Mouse (Mus musculus) ES-CJ7 (cell line): ENCODE data around the gene Myom1.

Experiments
- DNase-seq: peaks from one replicate; pipeline ENCODE4 v3.0.0; 2011; ENCODE audit warnings: low read depth, low spot score

The Myom1 gene

DNA sequence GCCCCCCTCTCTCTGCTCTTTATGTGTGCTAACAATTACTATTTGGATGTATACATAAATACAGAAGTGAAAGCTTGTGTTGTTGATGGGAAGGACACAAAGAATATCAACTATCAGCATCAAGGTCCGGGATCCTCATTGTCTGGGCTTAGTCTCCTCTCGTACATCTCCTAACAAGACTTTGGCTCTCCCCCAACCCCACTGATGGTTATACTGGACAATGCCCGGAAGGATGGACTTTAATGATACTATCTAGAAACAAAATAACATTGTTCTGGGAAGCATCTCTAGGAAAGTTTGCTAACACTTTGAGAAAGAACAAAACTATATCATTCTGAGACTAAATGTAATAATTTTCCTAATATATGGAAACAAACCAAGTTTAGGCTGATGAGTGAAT lies 96.2 kb downstream of the Myom1 start:
- DNase-seq = no peak

DNA sequence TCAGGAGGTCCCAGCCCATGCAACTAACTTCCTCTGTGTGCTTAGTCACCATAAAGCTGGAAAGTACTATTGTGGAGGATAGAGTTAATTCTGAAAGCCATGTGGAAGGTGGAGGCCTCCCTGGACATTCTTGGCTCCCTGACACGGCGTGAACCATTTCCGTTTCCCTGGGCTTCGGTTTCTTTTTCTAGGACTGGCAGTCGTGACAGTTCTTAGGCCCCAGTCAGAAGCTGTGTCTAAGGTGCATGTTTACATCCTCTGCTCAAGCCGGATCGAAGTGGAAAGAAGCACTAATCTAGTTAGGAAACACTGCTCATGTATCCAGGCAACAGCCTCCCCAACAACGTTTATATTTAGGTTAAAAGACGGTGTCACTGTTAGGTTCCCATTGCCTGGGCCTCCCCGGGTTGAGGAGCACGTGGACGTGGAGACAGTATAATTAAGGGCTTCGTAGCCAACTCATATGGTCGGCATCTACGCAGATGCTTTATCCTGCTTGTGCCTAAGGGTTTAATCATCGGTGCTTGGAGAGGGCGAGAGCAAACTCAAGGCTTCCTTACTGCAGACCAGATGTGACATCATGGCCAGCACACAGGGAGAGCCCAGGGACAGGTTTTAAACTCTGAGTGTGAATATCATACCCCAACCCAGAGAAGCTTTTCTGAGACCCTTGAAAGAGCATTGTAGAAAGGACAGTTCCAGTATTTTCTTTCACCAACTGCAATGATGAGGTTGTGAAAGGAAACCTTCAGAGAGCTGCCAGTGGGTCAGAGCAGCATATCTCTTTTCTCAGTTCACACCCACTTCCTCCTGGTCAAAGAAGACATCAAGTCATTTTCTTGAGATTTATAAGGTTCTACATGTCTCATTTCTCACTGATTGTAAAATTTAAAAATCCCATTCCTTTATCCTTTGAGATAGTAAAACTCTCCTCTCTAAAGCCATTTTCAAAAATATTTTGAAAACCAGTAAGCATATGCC lies 100.4 kb downstream of the Myom1 start:
- no peak for DNase-seq

DNA sequence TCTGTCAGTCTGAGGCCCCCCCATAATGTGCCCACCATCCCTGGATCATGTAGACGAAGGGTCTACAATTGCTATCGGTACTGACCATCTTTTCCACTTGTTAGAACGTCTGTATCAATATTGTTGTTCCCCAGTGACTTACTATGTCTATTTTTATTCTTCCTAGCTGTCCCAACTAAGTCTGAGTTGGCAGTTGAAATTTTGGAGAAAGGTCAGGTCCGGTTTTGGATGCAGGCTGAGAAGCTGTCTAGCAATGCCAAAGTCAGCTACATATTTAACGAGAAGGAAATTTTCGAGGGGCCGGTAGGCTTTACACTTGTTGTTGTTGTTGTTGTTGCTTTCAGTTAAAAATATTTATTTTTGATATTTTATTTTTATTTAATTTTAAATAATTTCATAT lies 102.9 kb downstream of the Myom1 start:
- no peak for DNase-seq

DNA sequence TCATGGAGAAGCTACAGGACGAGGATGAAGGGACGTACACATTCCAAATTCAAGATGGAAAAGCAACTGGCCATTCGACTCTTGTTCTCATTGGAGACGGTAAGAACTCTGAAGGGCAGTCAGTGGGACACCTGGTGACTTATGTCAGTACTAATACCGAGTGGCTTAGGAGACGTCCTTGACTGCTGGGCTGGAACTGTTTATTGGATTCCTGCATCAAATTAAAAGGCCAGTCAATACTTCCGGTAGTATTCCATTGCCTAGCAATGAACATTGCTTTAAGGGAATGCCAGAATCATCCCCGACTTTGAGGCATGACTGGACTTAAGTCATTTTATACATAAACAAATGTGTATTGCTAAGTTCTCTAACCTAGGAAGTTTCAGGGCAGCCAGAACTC lies 103.8 kb downstream of the Myom1 start:
- no peak for DNase-seq

DNA sequence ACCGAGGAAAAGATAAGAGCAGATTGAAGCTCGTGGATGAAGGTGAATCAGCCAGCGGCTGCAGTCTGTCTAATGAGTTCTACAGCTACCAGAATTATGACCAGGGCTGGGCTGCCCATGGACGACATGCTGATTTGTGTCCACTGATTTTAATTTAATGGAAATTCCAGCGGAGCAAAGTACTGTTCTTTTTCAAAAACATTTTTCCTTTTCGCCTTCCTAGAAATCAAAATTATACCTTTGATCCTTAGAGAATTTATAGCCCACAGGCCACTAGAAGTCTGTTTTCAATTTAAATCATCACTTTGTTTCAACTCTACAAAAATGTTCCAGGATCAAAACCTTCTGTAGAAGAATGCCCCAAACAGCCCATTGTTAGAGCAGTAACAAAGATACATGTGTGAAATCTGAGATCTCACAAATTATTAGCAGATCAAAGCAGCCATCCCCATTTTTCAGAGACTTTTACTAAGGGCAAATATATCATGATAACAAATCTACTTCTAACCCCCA lies 108.4 kb downstream of the Myom1 start:
- DNase-seq = no peak

DNA sequence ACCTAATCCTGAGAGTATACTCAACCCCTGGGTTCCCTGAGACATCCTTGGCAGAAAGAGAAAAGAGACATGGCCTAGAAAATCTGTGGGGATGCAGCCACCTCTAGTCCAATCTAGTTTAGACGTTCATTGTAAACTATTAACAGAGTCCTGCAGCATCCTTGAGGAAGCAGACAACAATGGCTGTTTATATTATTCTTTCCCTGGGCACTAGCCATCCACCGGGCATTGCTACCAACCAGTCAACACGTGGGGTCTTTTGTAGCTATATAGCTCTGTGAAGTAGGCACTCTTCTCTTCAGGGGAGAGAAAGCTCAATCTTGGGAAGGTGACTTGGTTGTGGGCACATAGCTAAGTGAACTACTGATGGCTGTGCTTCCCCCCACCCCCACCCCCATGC lies 110.3 kb downstream of the Myom1 start:
- DNase-seq = no peak

DNA sequence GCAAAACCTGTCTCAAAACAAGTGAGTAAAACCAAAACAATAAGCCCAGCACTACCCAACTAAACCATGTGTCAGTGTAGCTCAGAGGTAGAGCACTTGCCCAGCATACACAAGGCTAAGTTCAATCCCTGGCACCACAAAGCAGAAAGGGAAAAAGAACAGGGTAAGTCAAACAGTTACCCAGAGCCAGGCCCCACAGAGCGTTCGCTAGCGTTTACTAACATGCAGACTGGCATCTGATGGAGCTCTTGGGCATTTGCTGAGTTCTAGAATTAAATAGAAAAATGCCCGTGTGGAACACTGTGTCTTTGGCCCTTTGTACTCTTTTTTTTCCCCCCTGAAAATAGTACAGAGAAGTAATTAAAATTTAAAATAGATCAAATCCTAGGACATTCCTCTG lies 111.8 kb downstream of the Myom1 start:
- DNase-seq = no peak

DNA sequence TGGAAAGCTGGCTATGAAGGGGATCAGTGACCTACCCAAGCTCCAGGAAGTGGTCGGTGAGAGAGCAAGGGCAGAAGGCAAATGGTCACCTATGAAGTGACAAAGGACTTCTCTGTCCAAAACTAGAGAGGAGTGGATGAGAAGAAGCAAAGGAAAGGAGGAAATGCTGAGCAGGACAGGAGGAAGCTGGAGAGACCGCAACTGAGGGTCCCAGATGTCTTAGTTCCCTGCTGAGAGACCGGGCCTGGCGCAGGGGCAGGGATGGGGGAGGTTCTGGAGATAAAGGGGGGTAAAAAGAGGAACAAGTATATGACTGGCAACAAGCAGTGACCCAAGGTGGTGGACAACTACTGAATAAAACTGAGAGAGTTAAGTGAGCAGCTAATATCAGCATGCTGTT lies 115.5 kb downstream of the Myom1 start:
- no peak for DNase-seq

DNA sequence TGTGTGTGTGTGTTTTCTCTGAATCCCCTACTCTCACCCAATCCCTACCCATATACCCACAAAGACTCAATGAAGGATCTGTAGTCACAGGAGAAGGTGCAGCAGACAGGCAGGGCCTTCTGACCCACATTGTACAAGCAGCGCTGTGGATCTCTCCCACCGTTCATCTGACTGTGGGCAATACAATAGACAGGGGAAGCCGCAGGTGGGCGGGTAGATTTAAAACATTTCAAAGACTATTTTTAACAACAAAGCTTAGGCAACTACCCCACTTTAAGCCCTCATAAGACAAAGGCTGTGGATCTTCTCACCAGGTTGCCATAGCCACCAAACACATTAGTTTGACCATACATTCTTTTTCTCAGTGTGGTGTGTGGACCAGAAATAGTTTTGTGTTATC lies 116.2 kb downstream of the Myom1 start:
- peak; percentile 59 for DNase-seq

DNA sequence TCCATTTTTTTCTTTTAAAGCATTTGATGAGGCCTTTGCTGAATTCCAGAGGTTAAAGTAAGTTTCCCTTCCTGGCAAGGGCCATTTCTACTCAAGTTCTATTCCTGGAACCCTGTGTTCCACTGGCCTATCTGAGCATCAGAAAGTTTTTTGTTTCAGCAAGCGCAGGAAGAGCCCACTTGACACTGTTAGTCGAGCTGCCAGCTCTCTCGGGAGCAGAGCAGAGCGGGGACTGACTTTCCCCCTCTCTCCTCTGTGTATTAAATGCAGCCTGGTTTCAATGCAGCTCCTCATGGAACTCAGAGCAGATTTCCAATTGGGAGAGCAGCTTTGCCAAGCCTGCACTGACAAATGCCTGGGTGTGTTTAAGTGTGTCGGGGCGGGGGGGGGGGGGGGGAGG lies 118.2 kb downstream of the Myom1 start:
- no peak for DNase-seq

DNA sequence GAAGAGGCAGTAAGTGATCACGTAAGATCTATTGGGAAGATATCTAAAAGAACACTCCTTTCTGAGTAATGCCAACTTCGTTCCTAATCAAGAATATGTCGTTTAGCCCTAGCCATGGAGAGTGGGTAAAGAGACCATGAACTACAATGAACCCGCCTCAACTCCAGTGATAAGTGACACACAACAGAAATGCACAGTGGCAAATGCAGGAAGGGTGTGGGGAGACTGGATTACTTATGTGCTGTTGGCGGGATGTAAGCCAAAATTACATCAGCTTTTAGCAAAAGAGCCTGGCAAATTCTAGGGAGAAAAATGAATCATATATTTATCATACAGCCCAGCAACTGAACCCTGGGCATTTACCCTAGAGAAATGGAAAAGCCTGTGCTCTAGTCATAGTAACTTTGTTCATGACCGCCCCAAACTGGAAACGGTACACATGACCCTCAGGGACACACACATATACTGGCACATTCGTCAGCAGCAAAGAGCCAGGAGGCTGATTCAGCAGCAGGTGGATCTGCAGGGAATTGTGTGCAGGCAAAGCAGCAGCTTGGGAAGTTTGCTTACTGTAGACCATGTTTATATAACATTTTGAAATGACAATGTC lies 121.7 kb downstream of the Myom1 start:
- no peak for DNase-seq

DNA sequence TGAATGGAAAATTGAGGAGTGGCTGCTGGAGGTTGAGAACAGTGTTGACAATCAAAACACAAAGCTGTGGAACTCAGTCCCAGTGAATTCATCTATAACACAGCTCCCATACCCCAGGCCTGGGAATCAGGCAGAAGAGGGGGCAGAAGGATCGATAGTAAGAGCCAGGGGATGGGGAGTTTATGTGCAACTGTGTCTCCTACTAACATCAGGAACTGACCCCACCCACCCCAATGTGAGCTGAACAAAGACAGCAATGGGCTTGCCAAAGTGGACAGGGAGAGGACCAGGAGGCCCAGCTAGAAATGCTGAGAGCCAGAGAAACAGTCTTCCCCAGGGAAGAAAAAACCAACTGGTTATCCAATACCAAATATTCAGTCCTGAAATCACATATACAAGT lies 122.2 kb downstream of the Myom1 start:
- DNase-seq = no peak

DNA sequence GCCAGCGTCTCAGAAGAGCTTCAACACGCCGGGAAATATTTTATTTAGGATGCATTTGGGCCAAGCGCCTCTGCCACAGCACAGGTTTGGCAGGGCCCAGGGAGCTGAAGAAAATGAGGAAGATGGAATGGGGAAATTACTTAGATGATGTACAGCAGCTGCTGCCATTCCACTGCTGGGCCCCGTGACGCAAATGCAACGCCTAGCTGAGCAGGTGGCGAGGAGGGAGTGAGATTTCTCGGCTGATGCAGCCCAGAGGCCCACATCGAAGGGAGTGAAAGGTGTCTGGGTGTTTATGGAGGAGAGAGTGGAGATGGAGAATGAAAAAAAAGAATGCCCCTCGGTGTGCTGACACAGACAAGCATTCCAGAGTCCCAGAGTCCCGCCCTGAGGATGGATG lies 123.1 kb downstream of the Myom1 start:
- no peak for DNase-seq

DNA sequence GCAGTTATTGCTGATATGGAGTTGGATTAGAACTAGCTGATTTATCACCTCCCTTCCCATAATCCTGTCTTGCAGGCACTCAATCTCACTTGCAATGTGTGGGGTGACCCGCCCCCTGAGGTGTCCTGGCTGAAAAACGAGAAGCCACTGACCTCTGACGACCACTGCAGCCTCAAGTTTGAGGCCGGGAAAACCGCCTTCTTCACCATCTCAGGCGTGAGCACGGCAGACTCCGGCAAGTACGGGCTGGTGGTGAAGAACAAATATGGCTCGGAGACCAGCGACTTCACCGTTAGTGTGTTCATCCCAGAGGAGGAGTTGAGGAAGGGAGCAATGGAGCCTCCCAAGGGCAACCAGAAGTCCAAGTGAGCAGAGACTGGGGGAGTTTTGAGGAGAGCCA lies 123.6 kb downstream of the Myom1 start:
- no peak for DNase-seq

DNA sequence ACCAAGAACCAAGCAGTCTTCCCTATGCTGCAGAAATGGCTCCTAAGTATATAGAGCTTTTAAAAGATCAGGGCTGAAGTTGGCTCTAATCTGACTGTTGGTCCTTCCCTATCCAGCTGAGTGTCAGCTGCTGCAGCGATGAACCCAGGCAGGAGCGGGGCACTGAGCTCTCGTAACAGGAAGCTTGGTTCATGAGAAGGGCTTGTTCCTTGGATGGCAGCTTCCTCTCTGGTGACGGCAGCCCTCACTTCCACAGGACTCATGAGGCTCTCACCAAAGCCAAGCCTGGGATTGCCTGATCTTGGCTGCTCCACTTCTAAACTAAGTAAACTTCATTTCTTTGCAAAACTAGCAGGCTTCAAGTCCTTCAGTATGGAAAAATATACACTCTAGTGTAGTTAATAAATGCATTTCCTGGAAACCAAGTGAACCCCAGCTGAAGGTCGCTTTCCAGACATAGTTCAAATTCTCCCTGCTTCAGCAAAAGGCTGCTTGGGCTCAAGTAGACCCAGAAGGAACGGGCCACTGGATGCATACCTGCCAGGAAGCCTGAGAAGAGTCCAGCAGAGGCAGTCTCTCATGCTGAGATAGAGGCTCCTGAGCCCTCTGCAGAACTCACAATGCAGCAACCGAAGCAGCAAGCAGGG lies 125.2 kb downstream of the Myom1 start:
- no peak for DNase-seq

DNA sequence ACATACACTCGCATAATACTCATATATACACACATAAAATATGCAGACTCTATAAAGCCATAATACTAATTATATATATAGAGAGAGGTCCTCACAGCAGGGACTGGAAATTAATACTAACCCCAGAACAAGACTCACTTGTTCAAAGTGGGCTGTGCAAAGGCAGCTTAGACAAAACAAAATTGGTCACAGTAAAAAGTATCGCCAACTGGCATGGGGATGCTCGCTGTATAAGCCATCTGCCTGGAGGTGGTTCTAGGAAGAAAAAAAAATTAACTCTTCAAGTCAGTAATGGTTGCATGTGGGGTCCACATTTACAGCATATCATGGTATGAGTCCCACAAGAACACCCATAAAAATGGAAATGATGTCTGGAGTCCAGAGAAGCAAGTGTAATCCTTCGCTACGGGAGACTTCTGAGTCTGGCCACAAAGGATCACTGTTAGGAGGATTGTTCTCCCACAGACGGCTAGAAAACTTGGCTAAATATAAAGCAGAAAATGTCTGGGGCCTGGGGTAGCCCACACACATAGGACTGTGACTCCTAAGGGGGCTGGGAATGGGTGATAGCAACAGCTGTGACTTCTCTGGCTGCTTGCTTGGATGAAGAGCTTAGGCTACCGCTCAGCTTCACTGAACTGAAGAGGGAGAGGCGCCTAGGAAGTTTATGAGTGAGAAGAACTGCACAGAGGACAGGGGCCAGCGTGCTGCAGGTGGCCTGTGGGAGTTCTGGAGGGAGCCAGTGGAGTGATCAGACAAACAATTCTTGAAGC lies 127.2 kb downstream of the Myom1 start:
- DNase-seq = no peak

DNA sequence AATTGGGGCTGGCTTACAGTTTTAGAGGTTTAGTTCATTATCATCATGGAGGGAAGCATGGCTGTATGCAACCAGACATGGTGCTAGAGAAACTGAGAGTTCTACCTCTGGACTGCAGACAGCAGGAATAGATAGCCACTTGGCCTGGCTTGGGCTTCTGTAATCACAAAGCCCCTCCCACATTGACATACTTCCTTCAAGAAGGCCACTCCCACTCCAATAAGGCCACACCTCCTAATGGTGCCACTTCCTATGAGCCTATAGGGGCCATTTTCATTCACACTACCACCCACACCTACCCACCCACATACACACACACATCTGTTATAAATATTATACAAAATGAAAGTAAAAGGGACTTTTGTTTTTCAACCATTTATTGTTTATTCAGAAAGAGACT lies 129.8 kb downstream of the Myom1 start:
- no peak for DNase-seq

DNA sequence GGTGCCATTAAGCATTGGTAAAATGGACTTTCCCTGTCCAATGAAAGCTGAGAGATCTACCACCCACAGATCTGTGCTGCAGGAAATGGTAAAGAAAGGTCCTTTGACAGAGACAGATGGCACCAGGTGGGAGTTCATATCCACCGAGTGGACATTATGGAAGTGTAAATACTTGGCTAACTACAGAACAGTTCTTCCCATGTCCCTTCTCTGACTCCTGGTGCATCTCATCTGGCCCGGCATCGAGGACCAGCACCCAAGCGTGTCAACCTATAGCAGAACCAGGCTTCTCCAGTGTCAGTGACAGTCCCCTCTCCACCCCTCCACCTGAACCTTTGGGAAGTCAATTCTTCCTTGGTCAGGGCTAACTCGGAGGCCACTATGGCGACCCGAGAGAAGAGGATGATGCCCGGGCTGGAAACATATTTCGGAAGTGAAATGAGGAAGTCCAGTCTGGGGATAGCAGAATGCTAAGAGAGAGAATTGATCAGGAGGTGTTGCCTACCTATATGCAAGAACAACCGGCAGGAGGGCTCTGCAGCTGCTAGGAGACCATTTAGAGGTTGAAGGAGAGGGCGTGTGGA lies 130.5 kb downstream of the Myom1 start:
- no peak for DNase-seq

DNA sequence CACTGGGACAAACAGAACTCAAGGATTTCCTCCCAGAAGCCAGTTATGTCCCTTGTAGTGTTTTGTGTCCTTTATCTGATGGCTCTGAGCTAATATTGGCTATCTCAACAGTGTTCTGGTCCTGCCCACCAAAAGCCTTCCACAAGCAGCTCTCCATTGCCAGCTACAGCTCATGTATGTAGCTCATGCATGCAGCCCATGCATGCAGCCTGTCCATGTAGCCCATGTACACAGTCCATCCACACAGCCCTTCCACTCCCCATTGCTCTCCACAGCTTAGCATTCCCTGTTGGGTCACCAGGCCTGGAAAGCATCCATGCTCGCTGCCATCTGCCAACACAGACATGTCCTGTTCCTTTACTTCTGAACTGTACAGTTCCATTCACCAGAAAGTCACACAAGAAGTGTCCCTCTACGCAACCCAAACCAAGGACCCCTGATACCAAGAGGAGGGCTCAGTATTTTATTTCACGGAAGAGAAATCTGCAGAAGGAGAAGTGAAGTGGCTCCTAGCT lies 132.1 kb downstream of the Myom1 start:
- DNase-seq = no peak

DNA sequence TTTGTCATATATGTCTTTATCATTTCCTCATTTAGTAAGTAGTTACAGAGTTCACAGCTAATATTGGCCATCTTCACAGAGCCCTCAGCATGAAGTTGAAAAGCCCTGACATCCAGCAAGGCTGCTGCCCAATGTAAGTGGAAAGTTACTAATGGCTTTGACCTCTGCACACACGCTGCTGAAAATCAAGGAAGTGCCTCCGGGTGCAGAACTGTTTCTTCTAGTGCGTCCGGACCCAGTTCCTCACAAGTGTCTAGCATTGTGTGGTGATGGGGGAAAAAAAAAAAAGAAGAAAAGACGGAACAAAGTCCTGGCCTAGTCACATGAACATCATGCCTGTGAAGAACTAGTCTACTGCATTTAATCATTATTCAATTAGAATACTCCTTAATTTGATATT lies 132.7 kb downstream of the Myom1 start:
- DNase-seq = no peak

DNA sequence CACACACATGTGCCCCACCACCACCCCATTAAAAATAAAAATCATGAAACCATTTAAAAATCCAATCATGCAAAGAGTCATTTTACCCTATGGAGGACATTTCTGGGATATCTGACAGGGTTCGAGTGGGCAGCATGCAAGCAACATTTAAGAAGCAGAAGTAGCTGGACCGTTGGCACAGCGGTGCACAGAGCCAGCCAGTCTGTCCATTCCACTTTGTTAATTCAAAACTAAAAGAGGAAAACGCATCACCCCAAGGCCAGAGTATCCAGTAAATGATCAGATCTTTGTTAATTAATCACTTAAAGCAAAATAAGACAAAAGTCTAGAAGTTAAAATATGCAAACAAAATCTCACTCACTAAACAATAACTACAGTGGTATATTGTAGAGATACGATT lies 133.4 kb downstream of the Myom1 start:
- no peak for DNase-seq
